Mouse (Mus musculus) lung, postnatal 10 days (tissue): ENCODE measurements around the gene Tmem145.
A peak's percentile ranks its signal among the peaks of the same experiment; 100 is the strongest.
"Not testable (repeated sequence)": the region's sequence is repeated elsewhere in the genome, so short reads cannot be mapped to it uniquely, and the experiment has no call there.

ENCODE experiments used
- DNase-seq: peaks from one replicate; pipeline ENCODE4 v3.0.0; 2021

Gene Tmem145

DNA sequence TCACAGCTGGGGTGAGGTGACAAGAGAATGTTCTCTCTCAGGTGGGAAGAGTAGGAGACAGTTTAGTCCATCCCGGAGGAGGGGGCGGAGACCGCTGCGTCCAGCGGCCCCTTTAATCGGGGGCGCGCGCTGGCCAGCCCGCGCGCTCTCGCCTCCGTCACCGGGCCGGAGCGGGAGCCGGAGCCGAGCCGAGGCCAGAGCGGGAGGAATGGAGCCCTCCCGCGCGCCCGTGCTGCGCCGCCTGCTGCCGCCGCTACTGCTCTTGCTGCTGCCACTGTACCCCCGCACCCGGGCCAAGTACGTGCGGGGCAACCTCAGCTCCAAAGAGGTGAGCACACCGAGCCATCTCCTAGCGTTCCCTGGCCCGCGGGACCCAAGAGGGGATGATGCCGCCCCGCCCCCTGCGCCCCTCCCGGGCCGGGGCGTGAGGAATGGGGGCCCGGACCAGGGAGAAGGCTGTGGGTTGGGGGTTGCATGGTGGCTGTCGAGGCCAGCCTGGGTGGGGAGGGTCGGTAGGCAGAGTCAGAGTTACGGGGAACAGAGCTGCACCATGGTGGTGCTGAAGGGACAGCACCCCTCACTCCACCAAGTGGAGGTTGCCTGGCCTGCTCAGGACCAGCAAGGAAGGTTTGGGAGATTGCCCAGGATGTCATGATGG, at the start of gene Tmem145:
Gene Tmem145, plus strand, starts transcription at position 151 of the 658 bp plus-strand sequence.
- peak; percentile 58 for DNase-seq

DNA sequence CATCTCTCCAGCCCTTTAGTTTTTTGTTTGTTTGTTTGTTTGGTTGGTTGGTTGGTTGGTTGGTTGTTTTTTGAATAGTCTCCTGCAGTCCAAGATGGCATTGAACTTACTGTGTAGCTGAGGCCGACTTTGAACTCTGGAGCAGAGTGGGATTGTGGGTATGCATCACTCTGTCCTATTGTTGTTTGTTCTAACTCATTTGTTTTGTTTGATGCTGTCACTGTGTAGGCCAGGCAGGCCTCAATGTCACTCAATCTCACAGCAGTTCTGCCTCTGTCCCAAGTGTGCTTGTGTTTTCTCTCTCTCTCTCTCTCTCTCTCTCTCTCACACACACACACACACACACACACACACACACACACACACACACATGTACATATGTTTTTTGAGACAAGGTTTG, 44.0 kb upstream of the Tmem145 start:
- no peak for DNase-seq

DNA sequence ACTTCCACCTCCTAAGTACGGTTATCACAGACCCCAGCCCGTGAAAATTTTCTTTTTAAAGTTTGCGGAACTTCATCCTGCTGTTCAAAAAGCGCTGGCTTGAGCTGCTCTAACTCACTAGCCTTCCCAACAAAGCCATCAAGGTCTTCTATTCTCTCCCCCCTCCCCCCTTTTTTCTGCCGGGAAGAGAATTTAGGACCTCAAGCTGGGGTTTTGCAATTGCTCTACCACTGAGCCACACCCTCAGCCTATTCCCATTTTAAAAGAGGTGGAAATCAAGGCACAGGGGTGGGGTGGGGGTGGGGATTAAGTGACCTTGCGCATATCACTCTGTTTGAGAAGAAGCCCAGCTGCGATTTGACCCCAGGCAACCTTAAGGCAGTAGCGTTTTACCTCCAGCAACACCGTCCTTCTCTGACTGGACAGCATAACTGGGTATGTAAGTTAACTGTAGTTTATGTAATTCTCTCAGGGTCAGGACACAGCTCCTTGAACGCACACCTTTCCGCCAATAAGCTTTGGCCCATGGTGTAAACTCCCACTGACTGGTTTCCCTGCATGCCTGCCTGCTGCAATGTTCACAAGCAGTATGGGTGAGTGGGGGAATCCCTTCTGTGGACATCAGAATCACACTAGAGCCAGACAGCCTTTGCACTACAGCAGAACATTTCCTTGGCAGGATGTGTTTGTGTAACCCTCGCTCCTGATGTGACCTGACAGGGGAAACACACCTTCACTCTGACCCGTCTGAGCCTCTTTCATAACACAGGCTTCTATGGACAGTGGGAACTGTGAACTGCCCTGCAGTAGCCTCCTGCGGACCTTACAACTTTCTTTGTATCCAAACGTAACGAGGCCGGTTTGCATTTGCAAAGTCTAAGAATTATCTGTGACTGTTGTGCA, 41.7 kb upstream of the Tmem145 start:
- DNase-seq: no peak

DNA sequence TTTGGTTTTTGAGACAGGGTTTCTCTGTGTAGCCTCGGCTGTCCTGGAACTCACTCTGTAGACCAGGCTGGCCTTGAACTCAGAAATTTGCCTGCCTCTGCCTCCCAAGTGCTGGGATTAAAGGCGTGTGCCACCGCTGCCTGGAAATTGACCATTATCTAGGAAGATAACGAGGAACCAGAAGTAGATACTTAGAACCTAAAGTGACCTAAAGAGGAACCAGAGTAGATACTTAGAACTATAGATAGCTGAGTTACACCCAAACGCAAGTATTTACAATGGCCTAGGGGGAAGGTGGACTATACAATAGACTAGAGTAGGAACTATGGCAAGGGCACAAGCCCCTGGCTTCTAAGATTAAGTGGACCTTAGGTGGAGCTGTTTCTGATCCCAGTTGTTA, 40.2 kb upstream of the Tmem145 start:
- DNase-seq: not testable (repeated sequence)

DNA sequence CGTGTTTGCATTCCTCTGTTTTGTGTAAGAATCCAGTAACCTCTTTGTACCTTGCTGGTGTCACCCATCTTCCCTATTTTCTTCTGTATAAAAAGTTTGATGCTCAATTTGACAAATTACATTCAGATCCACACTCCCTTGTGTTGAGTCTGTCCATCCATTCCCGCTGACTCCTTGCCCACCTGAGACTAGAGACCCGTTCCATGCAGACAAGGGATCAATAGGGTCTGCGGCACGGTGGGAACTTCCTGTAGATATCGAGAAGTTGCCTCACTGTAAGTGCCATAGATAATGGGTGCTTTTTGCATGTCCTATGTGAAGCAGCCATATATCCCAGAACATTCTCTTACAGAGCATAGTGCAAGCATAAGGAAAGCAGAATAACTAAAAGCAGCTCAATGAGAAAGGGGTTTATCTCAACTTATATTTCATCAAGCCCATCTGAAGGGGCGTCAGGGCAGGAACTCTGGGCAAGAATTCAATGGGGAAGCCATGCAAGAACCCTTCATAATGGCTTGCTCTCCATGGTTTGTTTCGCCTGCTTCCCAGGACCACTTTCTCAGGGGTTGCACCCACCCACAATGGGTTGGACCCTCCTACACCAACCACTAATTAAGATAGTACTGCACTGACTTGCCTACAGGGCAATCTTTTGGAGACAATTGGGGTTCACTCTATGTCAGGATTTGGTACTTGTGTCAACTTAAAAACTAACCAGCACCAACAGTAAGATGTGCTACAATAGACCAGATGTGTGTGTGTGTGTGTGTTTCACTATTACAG, 39.5 kb upstream of the Tmem145 start:
- no peak for DNase-seq

DNA sequence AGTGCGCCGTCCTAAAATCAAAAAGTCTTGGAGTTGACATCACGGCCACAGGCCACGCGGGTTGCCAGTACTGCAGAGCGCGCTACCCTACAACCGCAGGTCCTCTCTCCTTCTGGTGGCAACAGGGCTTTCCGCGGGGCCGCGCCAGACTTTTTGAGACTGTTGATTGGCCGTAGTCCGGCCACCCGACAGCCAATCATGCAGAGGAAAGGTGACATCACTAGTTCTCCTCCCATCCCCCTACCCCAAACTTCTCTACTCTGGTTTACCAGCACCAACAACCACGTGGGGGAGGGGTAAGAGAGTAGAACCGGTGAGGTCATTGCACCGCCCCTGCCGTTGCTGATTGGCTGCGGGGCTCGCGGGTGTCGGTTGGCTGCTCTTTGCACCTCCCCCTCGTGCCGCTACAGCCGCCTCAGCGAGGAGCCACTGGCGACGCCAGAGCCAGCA, 38.6 kb upstream of the Tmem145 start, which contains the start of gene Cic:
Gene Cic, plus strand, starts transcription at position 404 of the 450 bp plus-strand sequence.
- DNase-seq: peak; percentile 100

DNA sequence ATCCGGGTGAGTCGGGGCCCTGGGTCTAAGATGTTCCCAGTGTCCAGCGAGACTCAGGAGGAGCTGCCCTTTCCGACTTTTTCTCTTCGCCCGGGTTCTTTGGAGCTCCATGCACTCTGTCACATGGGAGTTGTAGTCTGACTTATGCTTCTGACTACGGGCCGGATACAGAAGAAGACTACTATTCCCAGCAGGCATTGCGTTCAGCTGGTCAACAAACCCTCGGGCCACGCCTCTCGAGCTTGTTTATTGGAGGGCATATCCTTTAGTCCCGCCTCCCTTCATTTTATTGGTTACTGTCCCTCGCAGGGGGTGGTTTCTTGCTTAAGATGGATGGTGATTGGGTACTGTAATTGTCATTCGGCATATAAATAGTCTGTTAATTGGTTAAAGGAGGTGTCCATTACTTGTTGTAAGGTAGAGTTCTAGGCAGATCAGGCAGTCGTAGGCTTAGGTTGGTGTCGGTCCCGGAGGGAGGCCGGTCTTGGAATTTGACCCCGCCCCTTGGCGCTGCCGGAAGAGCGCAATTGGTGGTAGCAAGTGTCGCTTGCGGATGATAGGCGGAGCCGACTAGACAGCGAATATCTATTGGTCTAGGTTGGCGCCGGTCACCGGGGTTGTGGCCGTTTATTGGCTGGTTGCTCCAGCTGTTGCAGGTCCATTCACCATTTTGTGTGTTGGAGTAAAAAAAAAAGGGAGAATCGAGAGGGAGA, 38.0 kb upstream of the Tmem145 start:
- DNase-seq: peak; percentile 100

DNA sequence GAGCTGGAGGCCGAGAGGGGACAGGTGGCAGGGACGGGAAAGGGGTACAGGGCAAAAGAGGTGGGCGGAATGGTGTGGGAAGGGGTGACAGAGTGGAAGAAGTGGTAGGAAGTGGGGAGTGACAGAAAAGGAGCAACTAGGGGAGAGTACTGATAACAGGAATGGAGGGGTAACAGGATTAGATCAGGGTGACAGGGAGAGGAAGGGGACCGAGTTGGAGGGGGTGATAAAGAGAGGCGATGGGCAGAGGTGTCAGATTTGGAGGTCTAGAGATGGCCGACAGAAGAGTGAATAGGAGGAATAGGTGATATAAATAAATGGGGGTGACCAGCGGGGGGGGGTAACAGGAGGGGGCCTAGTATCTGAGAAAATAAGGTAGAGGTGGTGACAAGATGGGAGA, 37.3 kb upstream of the Tmem145 start:
- no peak for DNase-seq

DNA sequence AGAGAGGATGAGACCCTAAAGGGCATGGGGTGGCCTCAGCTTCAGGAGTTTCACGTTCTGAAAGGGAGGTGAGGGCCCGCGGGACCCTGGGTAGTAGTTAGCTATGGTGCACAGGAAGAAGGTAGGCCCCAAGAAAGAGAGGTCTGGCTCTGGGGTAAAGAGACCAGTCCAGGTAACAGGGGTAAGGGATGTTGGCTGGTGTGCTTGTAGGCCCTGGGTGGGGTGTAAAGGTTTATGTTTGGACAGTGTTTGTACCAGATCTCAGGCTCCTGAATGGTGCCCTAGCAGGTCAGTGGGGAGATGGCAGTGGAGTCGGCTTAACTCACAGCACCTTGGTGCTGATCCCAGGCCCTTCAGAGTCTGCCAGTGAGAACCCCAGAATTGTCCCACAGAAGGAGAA, 36.9 kb upstream of the Tmem145 start:
- DNase-seq: peak; percentile 8

DNA sequence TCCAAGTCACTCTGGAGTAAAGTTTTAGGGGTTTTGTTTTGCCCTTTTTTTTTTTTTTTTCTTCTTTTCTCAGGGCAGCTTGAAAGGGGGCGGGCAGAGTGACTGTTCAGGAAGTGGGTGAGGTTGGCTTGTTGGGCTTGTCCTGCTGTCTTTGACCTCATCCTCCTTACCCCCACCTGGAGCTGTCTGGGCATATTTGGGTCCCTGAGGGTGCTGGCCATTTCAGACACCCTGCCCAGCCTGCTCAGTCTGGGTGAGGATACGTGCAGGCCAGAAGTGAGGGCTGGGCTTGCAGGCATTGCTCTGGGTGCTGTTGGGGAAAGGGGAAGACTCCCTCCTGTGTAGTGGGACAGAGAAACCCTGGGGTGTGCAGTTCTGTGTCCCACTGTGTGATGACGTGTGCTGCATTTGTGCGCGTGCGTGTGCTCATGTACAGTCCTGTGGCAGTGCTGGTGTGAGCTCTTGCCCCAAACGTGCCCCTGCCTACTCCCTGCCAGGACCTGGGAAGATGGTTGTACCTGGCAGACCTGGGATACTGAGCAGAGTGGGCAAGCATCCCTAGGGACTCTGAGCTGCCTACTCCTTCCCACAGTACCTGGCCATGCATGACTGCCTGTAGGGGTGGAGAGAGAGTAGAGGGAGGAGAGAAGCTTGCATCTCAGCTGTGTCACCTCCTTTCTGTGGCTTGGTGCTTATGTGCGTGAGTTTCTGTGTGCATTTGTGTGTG, 36.2 kb upstream of the Tmem145 start:
- DNase-seq: peak; percentile 22

DNA sequence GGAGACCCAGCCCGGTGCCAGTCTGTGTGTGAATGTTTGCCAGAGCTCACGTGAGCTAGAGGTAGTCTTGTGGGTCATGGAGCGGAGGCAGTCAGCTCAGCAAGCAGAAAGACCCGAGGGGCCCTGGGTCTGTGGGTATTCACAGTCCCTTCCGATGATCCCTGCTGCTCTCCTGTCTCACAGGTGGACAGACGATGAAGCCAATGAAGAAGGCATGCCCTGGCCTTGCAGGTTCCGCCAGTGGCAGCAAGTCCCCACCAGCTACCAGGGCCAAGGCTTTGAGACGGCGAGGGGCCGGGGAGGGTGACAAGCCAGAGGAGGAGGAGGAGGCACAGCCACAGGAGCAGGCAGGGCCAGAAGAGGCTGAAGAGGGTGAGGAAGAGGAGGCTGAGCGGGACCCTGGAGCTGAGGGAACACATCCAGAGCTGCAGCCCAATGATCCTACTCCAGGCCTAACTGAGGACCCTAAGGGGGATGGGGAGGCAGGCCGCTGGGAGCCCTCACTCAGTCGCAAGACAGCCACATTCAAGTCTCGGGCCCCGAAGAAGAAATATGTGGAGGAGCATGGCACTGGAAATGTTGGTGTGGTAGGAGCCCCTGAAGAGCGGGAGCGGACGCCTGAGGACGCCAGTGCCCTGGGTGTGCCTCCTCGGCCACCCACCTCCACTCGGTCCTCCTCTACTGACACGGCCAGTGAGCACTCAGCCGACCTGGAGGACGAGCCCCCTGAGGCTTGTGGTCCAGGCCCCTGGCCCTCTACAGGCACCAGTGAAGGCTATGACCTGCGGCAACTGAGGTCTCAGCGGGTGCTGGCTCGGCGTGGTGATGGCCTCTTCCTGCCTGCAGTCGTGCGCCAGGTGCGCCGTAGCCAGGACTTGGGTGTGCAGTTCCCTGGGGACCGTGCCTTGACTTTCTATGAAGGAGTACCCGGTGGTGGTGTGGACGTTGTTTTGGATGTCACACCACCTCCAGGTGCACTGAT, 35.0 kb upstream of the Tmem145 start:
- no peak for DNase-seq

DNA sequence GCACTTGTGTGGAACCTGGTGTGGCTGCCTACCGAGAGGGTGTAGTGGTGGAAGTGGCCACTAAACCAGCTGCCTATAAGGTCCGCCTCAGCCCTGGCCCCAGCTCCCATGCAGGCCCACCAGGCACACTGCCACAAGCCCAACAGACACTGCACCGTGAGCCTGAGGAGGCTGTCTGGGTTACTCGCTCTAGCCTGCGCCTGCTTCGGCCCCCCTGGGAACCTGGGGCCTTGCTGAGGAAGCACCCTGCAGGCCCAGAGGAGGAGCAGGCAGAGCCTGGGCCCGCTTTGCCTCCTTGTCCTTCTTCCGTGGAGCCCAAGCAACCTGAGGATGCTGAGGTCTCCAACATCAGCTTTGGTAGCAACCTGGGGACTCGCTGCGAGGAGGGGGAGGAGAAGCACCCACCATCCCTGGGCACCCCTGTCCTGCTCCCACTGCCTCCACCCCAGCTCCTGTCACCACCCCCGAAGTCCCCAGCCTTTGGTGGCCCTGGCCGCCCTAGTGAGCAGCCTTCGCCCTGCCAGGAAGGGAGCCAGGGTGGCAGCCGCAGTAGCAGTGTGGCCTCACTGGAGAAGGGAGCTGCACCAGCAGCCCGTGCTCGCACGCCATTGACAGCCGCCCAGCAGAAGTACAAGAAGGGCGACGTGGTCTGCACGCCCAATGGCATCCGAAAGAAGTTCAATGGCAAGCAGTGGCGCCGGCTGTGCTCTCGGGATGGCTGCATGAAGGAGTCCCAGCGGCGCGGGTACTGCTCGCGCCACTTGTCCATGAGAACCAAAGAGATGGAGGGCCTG, 34.1 kb upstream of the Tmem145 start:
- no peak for DNase-seq

DNA sequence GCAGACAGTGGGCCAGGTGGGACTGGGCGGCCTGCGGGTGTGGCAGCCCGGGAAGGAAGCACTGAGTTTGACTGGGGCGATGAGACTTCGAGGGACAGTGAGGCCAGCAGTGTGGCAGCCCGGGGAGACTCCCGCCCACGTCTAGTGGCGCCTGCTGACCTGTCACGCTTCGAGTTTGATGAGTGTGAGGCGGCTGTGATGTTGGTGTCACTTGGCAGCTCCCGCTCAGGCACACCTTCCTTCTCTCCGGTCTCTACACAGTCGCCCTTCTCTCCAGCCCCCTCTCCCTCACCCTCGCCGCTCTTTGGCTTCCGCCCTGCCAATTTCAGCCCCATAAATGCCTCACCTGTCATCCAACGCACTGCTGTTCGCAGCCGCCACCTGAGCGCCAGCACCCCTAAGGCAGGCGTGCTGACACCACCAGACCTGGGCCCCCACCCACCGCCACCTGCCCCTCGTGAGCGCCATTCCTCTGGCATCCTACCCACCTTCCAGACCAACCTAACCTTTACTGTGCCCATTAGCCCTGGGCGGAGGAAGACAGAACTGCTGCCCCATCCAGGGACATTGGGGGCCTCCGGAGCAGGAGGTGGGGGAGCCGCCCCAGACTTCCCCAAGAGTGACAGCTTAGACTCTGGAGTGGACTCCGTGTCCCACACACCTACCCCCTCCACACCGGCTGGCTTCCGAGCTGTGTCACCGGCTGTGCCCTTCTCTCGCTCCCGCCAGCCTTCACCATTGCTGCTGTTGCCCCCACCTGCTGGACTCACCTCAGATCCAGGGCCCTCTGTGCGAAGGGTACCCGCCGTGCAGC, 33.3 kb upstream of the Tmem145 start:
- peak; percentile 8 for DNase-seq

DNA sequence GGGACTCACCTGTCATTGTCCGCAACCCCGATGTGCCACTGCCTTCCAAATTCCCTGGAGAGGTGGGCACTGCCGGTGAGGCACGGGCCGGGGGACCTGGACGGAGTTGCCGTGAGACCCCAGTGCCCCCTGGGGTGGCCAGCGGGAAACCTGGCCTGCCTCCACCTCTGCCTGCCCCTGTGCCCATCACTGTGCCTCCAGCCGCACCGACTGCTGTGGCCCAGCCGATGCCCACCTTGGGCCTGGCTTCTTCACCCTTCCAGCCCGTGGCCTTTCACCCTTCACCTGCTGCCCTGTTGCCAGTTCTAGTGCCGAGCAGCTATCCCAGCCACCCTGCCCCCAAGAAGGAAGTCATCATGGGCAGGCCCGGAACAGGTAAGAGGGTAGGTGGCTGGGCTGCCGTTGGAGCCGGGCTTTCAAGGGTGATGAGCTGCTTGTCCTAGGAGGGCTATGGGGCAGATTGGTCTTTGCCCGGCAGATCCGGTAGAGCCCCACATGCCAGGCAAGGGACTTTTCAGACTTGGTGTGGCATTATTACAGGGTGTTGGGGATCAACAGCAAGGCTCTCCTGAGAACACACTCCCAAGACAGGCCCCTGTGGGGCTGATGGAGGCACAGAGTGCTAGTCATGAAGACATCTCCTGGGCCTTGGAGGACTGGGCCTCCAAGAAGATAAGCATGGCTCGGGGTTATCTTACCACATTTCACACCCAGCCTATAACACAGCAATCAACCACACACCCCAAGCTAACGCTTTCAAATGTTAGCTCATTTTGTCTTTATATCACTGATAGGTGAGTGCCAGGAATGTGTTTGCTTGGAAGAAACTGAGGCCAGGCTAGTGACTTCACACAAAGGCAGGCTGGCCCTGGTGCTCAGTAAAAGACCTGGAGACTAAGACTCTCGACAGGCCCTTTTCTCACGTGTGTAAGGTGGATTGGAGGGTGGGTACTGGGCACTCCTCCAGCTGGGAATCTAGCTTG, 32.4 kb upstream of the Tmem145 start:
- peak; percentile 4 for DNase-seq

DNA sequence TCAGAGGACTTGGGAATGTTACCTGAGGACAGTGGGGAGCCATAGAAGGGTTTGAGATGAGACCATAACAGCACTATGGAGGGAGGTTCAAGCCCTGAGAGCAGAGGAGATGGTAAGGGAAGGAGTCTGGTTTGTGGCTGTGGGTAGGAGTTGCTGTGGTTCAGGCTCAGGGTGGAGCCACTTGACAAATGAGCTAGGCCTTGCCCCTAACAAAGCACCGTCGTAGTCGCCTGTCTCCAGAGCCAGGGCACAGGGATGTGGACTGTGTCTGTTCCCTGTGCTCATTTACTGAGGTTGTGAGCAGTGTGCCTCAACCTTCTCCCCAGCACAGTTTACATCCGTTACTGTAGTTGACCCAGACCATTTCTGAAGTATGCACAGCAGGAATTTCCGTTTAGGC, 31.3 kb upstream of the Tmem145 start:
- DNase-seq: peak; percentile 4

DNA sequence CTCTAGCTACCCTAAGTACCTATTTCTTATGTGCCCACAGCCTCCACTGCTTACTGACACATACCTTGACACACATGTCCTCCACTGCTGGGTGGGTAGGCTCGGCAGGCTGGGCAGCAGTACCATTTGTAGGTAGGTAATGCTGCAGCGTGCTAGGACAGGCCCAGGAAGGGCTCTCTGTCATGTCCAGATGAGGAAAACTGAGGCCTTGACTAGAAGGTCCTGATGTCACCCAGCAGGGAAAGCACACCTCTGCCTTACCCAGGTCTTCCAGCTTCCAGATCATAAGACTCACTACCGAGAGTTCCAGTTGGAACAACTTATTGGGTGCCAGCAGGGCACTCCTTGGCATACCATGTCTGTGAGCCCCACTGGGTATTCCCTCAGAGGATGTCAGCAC, 30.9 kb upstream of the Tmem145 start:
- no peak for DNase-seq

DNA sequence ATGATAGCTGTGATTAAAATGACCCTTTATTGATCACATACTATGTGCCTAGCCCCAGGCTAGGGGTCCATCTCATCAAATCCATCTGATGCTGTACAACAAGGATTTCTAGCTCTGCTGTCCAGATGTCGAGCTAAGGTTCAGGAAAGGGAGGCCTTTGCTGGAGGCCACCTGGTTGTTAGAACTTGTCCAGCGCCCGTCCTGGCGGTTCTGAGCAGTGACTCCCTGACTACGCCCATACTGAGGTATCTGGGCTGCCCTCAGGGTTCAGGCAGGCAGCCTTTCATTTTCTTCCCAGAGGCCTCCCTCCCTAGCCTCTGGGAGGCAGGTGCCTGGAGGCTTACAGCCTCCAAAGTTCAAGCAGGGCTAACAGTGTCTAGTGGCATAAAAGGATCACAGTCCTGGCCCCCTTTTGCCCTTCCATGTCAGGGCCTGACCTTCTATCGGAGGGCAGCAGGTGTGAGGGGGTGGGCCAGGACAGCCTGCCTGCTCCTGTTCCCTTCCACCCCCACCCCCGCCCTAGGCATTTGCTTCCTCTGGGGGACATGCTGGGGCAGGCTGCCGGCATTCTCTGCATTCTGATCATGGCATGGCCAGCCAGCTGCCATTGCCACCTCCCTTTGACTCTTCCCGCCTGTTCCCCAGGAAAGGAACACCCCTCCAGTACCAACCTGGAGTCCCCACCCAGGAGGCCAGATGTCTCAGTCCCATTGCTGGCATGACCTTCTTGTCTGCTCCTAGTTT, 30.2 kb upstream of the Tmem145 start:
- no peak for DNase-seq
